Mouse (Mus musculus) midbrain, embryonic 12.5 days (tissue): ENCODE results near the gene Adamts20. TPM values are rescaled to one million over a fixed set of nuclear protein-coding genes. Genes with fewer than 3 reads are reported as not detected.

Source experiments
- ATAC-seq: fragments of 200-750 bp; cut with Nextera tagmentation; 2 replicates; pipeline ENCODE4 v1.8.0; 2017; ENCODE audit warnings: low read depth, moderate TSS enrichment, moderate library complexity; ENCODE audit not compliant: low FRiP score
- H3K27ac ChIP-seq: fragments of 300-500 bp; sonication (generic); replicated peaks from 2 replicates; pipeline ENCODE4 v1.5.1; 2016; ENCODE audit warnings: mild to moderate bottlenecking
- H3K27me3 ChIP-seq: fragments of 300-500 bp; sonication (generic); 2 replicates; pipeline ENCODE4 v1.6.1; 2016; ENCODE audit warnings: mild to moderate bottlenecking
- H3K36me3 ChIP-seq: fragments of 300-500 bp; sonication (generic); 2 replicates; pipeline ENCODE4 v1.6.1; 2016
- H3K4me1 ChIP-seq: fragments of 300-500 bp; sonication (generic); 2 replicates; pipeline ENCODE4 v1.6.1; 2016
- H3K4me2 ChIP-seq: fragments of 300-500 bp; sonication (generic); replicated peaks from 2 replicates; pipeline ENCODE4 v1.6.1; 2016; ENCODE audit warnings: mild to moderate bottlenecking, moderate library complexity
- H3K4me3 ChIP-seq: fragments of 300-500 bp; sonication (generic); 2 replicates; pipeline ENCODE4 v1.5.1; 2016; ENCODE audit warnings: mild to moderate bottlenecking
- H3K9ac ChIP-seq: fragments of 300-500 bp; sonication (generic); replicated peaks from 2 replicates; pipeline ENCODE4 v1.6.1; 2016; ENCODE audit warnings: mild to moderate bottlenecking, moderate library complexity
- H3K9me3 ChIP-seq: fragments of 300-500 bp; sonication (generic); 2 replicates; pipeline ENCODE4 v1.6.1; 2016; ENCODE audit warnings: mild to moderate bottlenecking
- WGBS: fragments of 180-500 bp; shearing (Covaris S2); methylation state at CpG from one replicate; pipeline ENCODE4 v1.1.7; 2016; 5-methylcytosine and 5-hydroxymethylcytosine counted together
- polyA plus RNA-seq: library from polyadenylated mRNA; unstranded; fragments of >200 nt; fragmentation: Nextera tagmentation; extraction: Ambion mirVana; gene quantifications from 2 replicates; pipeline ENCODE4 v1.2.1, GENCODE M21; 2016

The Adamts20 gene
- polyA plus RNA-seq, 1 experiment from 2014 or later = 2.9 TPM

GRCm38 (mm10) chr15:94326626-94327025 lies 138.6 kb downstream of the Adamts20 start:
- Histone ChIP-seq H3K4me3 (no peak overlapping the region), H3K36me3 (no peaks in the 10 kb centered on the region), H3K9me3 (no peaks in the 10 kb centered on the region), H3K27ac (no peak overlapping the region), H3K4me2 (no peak overlapping the region), H3K9ac (no peak overlapping the region), H3K27me3 (no peaks in the 10 kb centered on the region), H3K4me1 (peaks cover 6% of the 10 kb centered on the region; the same call in 1 of the 2 replicates)
- WGBS = 94% methylated on average over 5 of the region's 5 CpGs
- ATAC-seq = no peak

- Histone ChIP-seq H3K27ac (no peak overlapping the region; the same call in 1 of the 2 replicates), H3K36me3 (no peaks in the 10 kb centered on the region), H3K27me3 (no peaks in the 10 kb centered on the region), H3K4me1 (peaks cover 6% of the 10 kb centered on the region; the same call in 1 of the 2 replicates), H3K4me3 (no peak overlapping the region), H3K9ac (no peak overlapping the region), H3K9me3 (no peaks in the 10 kb centered on the region), H3K4me2 (no peak overlapping the region)
- 68% methylated on average over 13 of the region's 13 CpGs for WGBS
- ATAC-seq = peak; percentile 58; the same call in 1 of the 2 replicates
Measured at GRCm38 (mm10) chr15:94325509-94326181, 139.6 kb downstream of the Adamts20 start.

- Histone ChIP-seq H3K4me1 (no peaks in the 10 kb centered on the region), H3K27ac (no peak overlapping the region), H3K9me3 (no peaks in the 10 kb centered on the region), H3K27me3 (no peaks in the 10 kb centered on the region), H3K36me3 (no peaks in the 10 kb centered on the region), H3K4me3 (no peak overlapping the region), H3K4me2 (no peak overlapping the region), H3K9ac (no peak overlapping the region)
- WGBS = 91% methylated on average over 3 of the region's 3 CpGs
- no peak for ATAC-seq
Measured at GRCm38 (mm10) chr15:94316171-94316570, 149.0 kb downstream of the Adamts20 start.

GRCm38 (mm10) chr15:94309689-94310088 lies 155.5 kb downstream of the Adamts20 start:
- H3K36me3 ChIP-seq = no peaks in the 10 kb centered on the region
- WGBS = 90% methylated on average over 7 of the region's 7 CpGs

DNA sequence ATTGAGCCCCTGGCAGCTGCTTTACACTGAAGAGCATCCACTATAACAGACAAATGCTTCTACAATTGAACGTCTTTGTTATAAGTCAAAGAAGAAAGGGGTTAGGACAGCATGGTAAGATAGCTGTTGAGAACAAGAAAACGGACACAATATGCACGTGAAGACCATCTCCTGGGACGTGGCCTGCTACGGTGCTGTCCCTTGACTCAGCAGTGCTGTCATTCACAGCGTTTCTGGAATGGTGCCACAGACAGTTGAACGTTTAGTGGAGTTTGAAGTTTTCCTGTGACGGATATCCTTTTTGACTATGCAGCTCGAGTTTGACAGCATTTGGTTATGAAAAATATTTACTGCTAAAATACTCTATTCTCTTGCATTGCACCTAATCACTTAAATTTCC lies 157.3 kb downstream of the Adamts20 start:
- no peak for ATAC-seq
- WGBS = 85% methylated on average over 9 of the region's 9 CpGs
- H3K4me3 ChIP-seq = no peak overlapping the region
- H3K4me1 ChIP-seq = no peaks in the 10 kb centered on the region
- H3K27me3 ChIP-seq = no peaks in the 10 kb centered on the region
- H3K36me3 ChIP-seq = no peaks in the 10 kb centered on the region
- H3K4me2 ChIP-seq = no peak overlapping the region
- H3K9ac ChIP-seq = no peak overlapping the region
- H3K27ac ChIP-seq = no peak overlapping the region
- no peaks in the 10 kb centered on the region for H3K9me3 ChIP-seq

More at GRCm38 (mm10) chr15:94309689-94310088, 155.5 kb downstream of the Adamts20 start:
- no peaks in the 10 kb centered on the region for H3K4me1 ChIP-seq
- H3K9ac ChIP-seq = no peak overlapping the region
- no peak overlapping the region for H3K4me3 ChIP-seq
- no peak for ATAC-seq
- H3K9me3 ChIP-seq = no peaks in the 10 kb centered on the region
- no peaks in the 10 kb centered on the region for H3K27me3 ChIP-seq
- H3K27ac ChIP-seq = no peak overlapping the region
- H3K4me2 ChIP-seq = no peak overlapping the region

GRCm38 (mm10) chr15:94303151-94303550 lies 162.1 kb downstream of the Adamts20 start:
- no peak overlapping the region for H3K9ac ChIP-seq
- WGBS = 82% methylated on average over 3 of the region's 3 CpGs

DNA sequence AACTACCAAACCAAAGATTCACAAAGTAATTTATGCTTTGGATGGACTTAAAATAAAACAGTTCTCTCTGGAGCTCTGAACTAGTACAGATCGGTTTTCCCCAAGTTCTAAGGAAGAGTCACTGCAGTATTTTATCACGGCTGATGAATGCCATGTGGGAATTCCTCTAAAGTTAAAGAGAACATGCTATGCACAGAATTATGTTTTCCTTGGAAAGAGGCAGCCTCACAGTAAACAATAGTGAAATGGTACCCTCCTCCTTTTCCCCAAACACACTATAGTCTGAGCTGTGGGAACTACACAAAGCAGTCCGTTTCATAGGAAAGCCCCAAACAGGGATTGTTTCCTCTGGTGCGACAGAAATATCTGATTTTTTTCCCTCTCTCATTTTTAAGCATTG lies 171.1 kb downstream of the Adamts20 start:
- H3K4me1 ChIP-seq = no peaks in the 10 kb centered on the region
- no peaks in the 10 kb centered on the region for H3K36me3 ChIP-seq
- no peaks in the 10 kb centered on the region for H3K27me3 ChIP-seq
- no peak overlapping the region for H3K27ac ChIP-seq
- no peak for ATAC-seq
- WGBS = 82% methylated on average over 4 of the region's 4 CpGs
- H3K9me3 ChIP-seq = no peaks in the 10 kb centered on the region
- H3K9ac ChIP-seq = no peak overlapping the region
- no peak overlapping the region for H3K4me2 ChIP-seq
- no peak overlapping the region for H3K4me3 ChIP-seq

More at GRCm38 (mm10) chr15:94303151-94303550, 162.1 kb downstream of the Adamts20 start:
- Histone ChIP-seq H3K4me1 (no peaks in the 10 kb centered on the region), H3K36me3 (no peaks in the 10 kb centered on the region), H3K4me3 (no peak overlapping the region), H3K9me3 (no peaks in the 10 kb centered on the region), H3K4me2 (no peak overlapping the region), H3K27me3 (no peaks in the 10 kb centered on the region), H3K27ac (no peak overlapping the region)
- no peak for ATAC-seq

GRCm38 (mm10) chr15:94288015-94288414 lies 177.2 kb downstream of the Adamts20 start:
- no peak overlapping the region for H3K27ac ChIP-seq
- no peaks in the 10 kb centered on the region for H3K27me3 ChIP-seq
- H3K4me2 ChIP-seq = no peak overlapping the region
- 92% methylated on average over 2 of the region's 2 CpGs for WGBS
- no peaks in the 10 kb centered on the region for H3K9me3 ChIP-seq
- H3K9ac ChIP-seq = no peak overlapping the region
- H3K4me3 ChIP-seq = no peak overlapping the region
- no peaks in the 10 kb centered on the region for H3K4me1 ChIP-seq
- H3K36me3 ChIP-seq = no peaks in the 10 kb centered on the region
- ATAC-seq = no peak

DNA sequence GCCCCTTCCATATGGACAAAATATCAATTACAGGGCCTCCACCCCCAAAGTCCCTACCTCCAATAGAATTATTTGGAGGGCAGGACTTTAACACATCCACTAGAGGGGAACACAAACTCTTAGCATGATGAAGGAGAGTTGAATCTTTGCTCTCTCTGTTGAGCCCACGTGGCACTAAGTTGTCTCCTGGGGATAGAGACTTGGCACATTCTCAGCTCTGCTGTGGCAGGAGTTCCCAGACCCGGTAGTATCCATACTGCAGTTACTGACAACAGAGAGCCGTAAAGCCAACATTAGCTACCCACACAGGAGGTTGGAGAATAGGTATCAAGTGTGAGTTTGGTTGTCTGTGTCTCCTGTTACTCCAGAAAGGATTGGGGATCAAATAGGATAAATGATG lies 177.7 kb downstream of the Adamts20 start:
- H3K9ac ChIP-seq = no peak overlapping the region
- H3K27me3 ChIP-seq = no peaks in the 10 kb centered on the region
- no peak overlapping the region for H3K4me2 ChIP-seq
- WGBS = 82% methylated on average over 3 of the region's 3 CpGs
- no peak for ATAC-seq
- no peaks in the 10 kb centered on the region for H3K4me1 ChIP-seq
- H3K4me3 ChIP-seq = no peak overlapping the region
- H3K27ac ChIP-seq = no peak overlapping the region
- no peaks in the 10 kb centered on the region for H3K9me3 ChIP-seq
- H3K36me3 ChIP-seq = no peaks in the 10 kb centered on the region

DNA sequence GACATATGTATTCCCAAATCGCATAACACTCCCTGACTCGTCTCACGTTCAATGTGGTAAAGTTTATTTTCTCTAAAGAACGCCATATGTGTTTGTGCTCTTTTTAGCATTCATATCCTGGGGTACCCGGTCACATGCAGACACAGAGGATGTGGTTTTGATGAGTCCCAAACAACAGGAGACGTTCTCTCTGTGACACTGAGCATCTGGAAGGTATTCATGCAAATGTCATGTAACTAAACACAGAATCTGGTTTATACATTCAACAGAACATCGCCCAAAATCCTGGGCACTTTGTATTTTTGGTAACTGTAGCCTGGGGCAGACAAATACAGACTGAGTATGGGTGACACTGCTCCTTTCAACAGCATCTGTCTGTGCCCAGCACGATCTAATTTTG lies 188.8 kb downstream of the Adamts20 start:
- no peak overlapping the region for H3K4me2 ChIP-seq
- WGBS = 90% methylated on average over 8 of the region's 8 CpGs
- H3K27ac ChIP-seq = no peak overlapping the region
- H3K4me3 ChIP-seq = no peak overlapping the region
- H3K9me3 ChIP-seq = no peaks in the 10 kb centered on the region
- H3K27me3 ChIP-seq = no peaks in the 10 kb centered on the region
- no peak for ATAC-seq
- no peak overlapping the region for H3K9ac ChIP-seq
- H3K4me1 ChIP-seq = no peaks in the 10 kb centered on the region
- H3K36me3 ChIP-seq = no peaks in the 10 kb centered on the region

GRCm38 (mm10) chr15:94265630-94266029 lies 199.6 kb downstream of the Adamts20 start:
- Histone ChIP-seq H3K27ac (no peak overlapping the region), H3K9me3 (no peaks in the 10 kb centered on the region), H3K9ac (no peak overlapping the region), H3K4me1 (no peaks in the 10 kb centered on the region), H3K27me3 (no peaks in the 10 kb centered on the region), H3K4me3 (no peak overlapping the region), H3K4me2 (no peak overlapping the region), H3K36me3 (no peaks in the 10 kb centered on the region)
- ATAC-seq = no peak
- 38% methylated on average over 10 of the region's 10 CpGs for WGBS

DNA sequence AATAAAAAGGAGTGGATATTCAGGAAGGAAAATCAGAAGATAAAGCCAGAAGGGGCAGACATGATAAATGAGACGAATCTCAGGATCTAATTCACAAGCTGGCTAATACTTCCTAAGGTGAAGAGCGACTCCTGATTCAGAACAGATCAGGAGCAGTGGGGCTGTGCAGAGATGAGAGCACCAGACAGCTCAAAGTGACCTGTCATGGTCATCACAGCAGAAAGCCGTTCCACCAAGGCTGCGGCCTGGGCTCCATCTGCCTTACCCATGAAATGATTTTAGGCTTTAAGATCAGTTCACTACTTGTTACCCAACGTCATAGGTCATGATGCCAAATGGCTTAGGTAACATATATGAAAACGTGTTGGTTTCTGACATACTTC lies 200.7 kb downstream of the Adamts20 start:
- no peak overlapping the region for H3K4me2 ChIP-seq
- no peaks in the 10 kb centered on the region for H3K36me3 ChIP-seq
- 86% methylated on average over 6 of the region's 6 CpGs for WGBS
- no peak overlapping the region for H3K27ac ChIP-seq
- no peak overlapping the region for H3K4me3 ChIP-seq
- no peak overlapping the region for H3K9ac ChIP-seq
- no peak for ATAC-seq
- no peaks in the 10 kb centered on the region for H3K27me3 ChIP-seq
- no peaks in the 10 kb centered on the region for H3K4me1 ChIP-seq
- H3K9me3 ChIP-seq = no peaks in the 10 kb centered on the region
